Mouse (Mus musculus) small intestine, adult 2 months (tissue): ENCODE measurements around the gene Cemip2.

Experiments
- CTCF ChIP-seq: fragments of 200-500 bp; IDR thresholded peaks from 2 replicates; pipeline ENCODE4 v1.5.1; 2012; ENCODE audit warnings: low read depth, mild to moderate bottlenecking, control low read depth, inconsistent platforms, low read length, moderate library complexity, mixed read lengths; ENCODE audit not compliant: insufficient replicate concordance, insufficient read length; ENCODE audit errors: extremely low read depth
- POLR2A ChIP-seq: fragments of 200-500 bp; IDR thresholded peaks from 2 replicates; pipeline ENCODE4 v1.6.1; 2012; ENCODE audit warnings: low read depth, mild to moderate bottlenecking, control low read depth, inconsistent platforms, low read length, moderate library complexity

DNA sequence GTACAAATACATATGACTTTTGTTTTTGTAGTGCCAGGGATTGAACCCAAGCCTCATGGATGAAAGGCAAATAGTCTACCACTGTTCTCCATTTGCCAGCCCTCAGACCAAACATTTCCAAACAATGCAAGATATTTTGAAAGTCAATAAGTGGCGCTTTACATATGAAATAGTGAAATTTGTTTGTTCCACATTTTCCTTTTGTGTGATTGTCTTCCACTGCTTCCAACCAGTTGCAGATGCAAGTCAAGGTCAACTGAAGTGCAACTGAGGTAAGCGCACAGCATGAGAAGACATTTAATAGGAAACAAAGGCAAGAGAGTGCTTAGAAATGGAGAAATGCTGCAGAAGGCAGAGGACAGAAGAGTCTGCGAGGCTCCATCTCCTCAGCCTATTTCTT is 116.7 kb downstream of the Cemip2 start:
- TF ChIP-seq CTCF (no peak), POLR2A (no peak)
